Mouse (Mus musculus): Measurements from ENCODE around the gene Gm20890.
"Not testable (repeated sequence)": the region's sequence is repeated elsewhere in the genome, so short reads cannot be mapped to it uniquely, and the experiment has no call there.

The Gm20890 gene

GRCm38 (mm10) chrY:26776699-26777098, at the start of gene Gm20890:
TSS of gene Gm20890 (minus strand) at chrY:26776799.
- not testable (repeated sequence) for DNase-seq (ENCODE audit: low read depth)
